Mouse (Mus musculus): ENCODE results near the gene Tut1.
"Not testable (repeated sequence)": the region's sequence is repeated elsewhere in the genome, so short reads cannot be mapped to it uniquely, and the experiment has no call there.

The Tut1 gene

DNA sequence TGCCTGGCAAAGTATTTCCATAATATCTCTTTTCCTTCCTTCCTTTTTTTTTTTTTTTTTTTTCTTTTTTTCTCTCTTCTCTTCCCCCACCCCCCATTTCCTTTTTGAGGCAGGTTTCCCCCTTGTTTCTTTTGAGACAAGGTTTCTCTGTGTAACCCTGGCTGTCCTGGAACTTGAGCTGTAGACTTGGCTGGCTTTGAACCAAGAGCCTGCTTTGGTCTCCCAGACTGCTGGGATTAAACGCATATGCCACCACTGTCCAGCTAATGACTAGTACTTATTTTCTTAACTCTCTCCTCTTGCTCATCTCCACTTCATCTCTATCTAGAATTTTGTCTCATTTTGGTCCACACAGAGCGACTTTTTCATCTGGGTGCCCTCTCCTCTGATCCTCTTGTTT is 10.6 kb upstream of the Tut1 start:
- DNase-seq (ENCODE audit: low spot score): no peak

DNA sequence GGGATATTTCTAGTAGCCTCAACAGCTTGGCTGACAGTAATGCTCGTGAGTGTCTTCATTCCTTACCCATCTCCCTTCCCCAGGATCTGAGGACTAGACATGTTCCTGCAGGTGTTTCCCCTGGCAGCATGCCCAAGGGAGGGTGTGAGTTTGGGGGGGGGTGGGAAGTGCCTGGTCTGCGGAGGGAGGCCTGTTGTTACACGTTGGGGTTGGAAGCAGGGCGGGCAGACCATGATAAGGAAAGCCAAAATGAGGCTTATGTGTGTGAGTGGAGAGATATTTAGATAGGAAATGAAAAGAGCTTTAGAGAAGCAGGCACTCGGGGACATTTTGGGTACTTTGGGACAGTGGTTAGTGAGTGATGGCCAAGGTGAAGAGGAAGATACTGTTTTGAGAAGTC is 9.6 kb upstream of the Tut1 start:
- DNase-seq (ENCODE audit: low spot score): no peak

DNA sequence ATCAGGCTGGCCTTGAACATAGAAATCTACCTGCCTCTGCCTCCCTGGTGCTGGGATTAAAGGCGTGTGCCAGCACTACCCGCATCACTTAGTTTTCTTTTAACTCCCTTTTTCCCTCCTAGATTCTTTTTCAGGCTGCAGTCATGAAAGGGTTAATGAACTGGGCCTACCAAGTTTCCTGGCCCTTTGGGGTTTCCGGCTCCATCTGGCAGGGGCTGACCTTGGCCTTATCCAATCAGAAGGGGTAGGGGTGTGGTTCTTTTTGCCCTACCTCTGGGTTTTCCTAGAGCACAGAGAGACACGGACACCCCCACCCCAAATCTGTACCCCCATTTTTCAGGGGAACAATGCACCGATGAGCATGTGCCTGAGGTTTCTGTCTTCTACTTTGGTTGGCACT is 8.9 kb upstream of the Tut1 start:
- peak; percentile 66 for DNase-seq (ENCODE audit: low spot score)

DNA sequence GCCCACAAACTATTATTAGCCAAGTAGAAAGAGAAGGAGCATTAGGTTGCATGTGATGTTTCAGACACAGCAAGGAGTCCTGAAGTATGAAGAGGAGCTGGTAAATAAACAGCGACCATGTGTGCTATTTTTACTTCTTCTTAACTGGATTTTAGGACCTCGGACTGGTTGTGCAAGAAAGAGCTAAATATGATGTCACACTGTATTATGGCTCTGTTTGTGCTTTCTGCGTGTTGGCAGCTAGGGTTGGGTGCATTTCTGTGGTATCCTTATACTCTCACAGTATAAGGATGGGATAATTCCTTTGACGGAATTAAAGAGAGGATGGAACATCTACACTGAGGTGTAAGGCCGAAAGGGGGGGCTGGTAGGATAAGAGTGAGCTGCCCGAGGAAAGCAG is 8.4 kb upstream of the Tut1 start:
- no peak for DNase-seq (ENCODE audit: low spot score)

DNA sequence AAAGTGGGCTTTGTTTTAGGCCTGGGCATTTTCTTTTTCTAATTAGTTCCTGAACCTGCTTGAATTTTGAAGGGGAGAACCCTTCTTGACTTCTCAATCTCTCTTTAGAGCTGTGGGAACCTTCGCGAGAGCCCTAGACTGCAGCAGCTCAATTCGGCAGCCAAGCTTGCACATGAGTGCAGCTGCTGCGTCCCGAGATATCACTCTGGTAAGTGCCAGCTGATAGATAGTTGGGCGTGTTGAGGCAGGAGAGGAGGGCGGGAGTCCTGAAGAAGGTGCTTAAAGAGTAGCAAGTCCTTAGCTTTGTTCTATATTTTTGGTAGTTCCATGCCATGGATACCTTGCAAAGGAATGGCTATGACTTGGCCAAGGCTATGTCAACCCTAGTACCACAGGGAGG is 6.7 kb upstream of the Tut1 start:
- DNase-seq (ENCODE audit: low spot score): no peak

DNA sequence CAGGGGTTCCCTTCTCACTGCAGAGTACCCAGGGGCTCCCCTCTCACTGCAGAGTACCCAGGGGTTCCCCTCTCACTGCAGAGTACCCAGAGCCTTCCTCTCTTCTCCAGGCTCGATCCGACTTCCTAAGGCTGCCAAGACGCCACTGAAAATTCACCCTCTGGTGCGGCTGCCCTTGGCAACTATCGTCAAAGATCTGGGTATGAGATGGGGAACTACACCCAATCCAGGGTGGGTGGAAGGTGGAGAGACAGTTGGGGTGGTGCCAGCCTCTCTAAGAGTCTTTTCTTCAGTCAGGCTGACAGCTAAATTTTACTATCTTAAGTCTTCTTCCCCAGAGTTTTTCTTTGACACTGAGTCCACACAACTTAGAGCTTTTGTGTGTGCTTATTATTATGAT is 3.5 kb upstream of the Tut1 start:
- DNase-seq (ENCODE audit: low spot score): no peak

DNA sequence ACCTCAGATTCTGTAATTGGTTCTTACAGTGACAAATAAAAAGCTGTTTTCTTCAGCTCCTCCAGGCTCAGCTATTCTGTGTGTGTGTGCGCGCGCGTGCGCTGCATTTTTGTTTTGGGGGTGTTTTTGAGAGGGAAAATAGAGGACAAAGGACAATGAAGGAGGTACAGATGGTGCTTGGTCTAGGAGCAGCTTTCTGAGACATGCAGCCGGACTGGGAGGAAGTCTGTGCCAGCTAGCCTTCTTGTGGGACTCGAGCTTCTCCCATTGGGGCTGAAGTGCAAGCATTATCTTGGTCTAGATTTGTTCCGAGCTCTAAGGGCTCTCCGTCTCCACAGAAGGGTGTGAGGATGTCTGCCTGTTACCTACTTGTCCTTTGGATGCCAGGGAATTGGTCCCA is 1.4 kb upstream of the Tut1 start:
- no peak for DNase-seq (ENCODE audit: low spot score)

DNA sequence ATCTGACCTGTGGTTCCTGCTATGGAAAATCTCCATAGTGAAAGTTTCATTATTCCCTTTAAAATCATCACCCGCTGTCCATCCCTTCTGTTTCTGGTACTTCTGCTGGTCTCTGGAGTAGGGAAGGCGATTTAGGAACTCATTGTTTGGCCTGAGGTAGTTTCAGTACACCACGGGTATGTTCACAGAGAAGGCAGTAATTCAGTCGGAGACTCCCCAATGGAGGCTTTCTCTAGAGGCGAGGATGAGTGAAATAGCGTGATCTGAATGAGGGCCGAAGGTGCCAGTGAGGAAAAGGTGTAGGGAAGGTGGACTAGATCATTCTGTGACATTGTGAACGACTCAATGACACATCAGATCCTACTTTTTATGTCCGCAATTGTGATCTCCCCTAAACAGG is 524 bp downstream of the Tut1 start:
- DNase-seq (ENCODE audit: low spot score): no peak

DNA sequence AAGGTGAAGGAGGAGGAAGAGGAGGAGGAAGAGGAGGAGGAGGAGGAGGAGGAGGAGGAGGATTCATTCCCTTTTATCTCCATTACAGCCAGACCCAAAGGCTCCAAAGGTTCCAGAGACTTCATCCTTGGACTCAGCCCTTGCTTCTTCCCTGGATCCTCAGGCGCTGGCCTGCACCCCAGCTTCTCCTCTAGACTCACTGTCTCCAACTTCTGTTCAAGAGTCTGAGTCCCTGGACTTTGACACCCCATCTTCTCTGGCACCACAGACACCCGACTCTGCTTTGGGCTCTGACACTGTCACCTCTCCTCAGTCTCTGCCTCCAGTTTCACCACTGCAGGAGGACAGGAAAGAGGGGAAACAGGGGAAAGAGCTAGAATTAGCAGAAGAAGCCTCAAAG is 8.6 kb downstream of the Tut1 start:
- no peak for DNase-seq (ENCODE audit: low spot score)

DNA sequence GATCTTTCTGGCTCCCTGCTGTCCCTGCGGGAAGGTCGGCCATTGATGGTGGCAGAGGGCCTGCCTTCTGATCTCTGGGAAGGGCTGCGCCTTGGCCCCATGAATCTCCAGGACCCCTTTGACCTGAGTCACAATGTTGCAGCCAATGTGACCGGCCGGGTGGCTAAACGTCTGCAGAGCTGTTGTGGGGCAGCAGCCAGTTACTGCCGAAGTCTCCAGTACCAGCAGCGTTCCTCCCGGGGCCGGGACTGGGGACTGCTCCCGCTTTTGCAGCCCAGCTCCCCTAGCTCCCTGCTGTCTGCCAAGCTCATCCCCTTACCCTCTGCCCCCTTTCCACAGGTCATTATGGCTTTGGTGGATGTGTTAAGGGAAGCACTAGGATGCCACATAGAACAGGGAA is 11.4 kb downstream of the Tut1 start:
- no peak for DNase-seq (ENCODE audit: low spot score)

DNA sequence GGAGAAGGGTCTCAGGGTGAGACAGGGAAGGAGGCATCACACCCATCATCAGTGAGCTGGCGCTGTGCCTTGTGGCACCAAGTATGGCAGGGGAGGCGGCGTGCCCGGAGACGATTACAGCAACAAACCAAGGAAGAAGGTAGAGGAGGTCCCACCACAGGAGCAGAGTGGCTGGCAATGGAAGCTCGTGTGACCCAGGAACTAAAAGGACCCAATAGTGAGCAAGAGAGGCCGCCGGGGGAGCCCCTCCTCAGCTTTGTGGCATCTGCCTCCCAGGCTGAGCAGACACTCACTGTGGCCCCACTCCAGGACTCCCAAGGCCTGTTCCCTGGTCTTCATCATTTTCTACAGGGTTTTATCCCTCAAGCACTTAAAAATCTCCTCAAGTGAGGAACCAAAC is 12.1 kb downstream of the Tut1 start:
- DNase-seq (ENCODE audit: low spot score): no peak

DNA sequence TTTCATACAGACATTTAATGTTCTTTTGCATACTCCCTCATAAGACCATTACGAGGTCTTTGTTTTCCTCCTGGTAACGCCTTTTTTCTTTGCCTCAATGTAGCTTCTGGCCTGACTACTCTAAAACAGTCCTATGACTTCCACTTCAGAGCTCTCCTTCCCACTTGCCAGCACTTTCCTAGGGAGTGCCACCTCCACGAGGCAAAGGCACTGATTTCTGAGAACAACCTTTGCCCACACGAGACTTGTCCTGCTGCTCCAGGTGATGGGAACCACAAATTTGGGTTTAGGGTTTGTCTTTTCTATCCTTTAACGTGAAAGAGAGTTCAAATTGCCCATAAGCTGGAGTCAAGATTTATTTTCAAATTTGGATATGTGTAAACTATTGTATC is 12.5 kb downstream of the Tut1 start:
- peak; percentile 59 for DNase-seq (ENCODE audit: low spot score)

DNA sequence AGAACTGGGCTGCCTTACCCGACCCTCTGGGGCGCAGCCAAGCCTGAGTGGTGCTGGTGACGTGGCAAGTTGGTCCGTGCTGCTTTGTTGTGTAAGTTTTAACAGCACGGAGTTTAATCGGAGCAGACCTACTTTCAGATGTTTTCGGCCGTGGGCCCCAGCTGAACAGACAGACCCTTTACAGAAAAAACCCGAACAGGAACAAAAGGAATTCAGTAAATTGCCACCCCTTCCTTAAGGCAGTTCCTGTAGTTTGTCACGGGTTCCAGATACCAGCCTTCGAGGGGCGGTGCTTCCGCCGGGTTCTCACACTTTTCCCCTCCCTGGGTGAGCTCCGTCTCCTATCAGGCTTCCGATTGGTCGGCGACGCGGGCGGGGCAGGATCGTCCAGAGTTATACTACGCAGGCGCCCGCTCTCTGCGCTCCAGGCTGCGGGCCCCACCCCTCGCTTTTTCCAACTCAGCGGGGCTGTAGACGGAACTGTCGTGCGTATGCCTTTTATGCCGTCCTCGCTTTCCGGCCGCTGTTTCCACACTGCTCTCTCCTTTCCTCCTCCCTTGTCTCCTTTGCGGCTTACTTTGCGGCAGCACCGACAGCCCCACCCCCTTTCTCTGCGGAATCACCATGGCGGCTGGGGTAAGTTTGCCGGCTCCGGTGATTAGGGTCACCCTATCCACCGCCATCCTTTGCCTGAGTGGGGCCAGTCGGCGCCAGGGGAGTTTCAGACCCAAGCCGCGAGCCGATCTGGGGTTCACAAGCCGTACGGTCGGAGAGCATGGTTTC is 13.1 kb downstream of the Tut1 start, which contains the start of gene Eef1g:
Gene Eef1g, plus strand, starts transcription at position 452 of the 783 bp plus-strand sequence.
- DNase-seq (ENCODE audit: low spot score): peak; percentile 100

DNA sequence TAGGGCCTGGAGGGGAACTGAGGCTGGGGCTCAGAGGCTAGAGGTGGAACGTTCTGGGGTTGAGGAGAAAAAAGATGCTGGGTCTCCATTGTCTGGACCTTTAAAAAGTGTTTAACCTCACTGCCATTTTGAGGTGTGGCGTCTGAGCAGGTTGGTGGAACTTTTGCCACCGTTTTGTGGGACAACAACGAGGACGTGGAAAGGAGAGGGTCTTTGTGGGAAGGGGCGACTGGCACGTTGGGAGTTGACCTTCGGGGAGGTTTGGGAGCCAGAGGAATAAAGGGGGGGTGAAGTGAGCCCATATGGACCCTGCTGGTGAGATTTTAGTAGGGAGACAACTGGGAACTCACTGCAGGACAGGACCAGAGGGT is 13.7 kb downstream of the Tut1 start:
- DNase-seq (ENCODE audit: low spot score): no peak

DNA sequence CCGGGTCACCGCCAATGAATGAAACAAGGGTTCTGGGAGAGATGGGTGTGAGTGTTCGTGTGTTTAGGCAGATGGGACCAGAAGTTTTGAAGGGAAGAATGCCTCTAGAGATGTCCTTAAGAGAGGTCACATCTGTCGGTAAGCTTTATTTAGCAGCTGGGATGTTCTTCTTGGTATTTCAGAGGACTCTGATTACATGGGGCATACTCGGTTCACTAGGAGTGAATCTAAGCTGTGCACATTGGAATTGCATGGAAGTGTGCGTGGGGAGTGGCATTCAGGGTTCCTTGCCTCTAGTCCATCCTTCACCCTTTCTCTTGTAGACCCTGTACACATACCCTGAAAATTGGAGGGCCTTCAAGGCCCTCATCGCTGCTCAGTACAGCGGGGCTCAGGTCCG is 14.2 kb downstream of the Tut1 start:
- DNase-seq (ENCODE audit: low spot score): no peak

DNA sequence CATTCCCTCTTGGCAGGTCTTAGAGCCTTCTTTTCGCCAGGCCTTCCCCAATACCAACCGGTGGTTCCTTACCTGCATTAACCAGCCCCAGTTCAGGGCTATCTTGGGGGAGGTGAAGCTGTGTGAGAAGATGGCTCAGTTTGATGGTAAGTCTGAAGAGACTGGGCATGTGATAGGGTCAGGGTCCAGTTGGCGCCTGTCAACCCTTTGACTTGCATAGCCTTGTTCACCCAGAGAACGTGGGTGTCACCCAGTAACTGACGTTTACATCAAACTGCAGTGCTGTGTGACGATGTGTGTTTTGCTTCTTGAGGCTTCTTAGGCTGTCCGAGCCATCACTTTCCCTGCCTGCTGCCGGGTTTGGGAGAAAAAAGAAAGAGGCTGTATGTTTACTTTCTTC is 18.8 kb downstream of the Tut1 start:
- not testable (repeated sequence) for DNase-seq (ENCODE audit: low spot score)

DNA sequence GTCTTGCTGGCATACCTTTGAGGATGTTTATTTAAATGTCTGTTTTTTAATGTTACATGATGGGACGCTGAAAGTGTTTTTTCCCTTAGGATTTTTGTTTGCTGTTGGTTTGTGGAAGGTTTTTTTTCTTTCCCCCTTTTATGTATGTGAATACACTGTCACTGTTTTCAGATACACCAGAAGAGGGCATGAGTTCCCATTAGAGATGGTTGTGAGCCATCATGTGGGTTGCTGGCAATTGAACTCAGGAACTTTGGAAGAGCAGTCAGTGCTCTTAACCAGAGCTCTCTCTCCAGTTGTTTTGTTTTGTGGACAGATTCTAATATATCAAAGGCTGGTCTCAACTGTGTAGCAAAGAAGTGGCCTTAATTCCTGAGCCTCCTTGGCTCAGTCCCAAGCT is 21.0 kb downstream of the Tut1 start:
- no peak for DNase-seq (ENCODE audit: low spot score)

DNA sequence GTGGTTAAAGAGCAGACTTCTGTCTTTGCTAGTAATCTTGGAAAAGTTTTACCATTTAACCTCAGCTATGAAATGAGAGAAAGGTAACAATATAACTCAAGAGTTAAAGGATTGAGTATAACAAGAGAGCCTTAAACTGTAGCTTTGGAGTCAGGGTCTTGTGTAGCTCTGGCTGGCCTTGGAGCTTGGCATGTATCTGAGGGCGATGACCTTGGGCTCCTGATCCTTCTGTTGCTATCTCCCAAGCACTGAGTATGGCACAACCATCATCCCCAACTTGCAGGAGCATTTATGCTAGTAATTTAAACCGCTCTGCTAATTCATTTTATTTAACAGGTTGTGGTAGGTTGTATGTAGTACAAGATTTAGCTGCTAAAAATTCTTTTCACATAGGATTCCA is 21.8 kb downstream of the Tut1 start:
- no peak for DNase-seq (ENCODE audit: low spot score)

DNA sequence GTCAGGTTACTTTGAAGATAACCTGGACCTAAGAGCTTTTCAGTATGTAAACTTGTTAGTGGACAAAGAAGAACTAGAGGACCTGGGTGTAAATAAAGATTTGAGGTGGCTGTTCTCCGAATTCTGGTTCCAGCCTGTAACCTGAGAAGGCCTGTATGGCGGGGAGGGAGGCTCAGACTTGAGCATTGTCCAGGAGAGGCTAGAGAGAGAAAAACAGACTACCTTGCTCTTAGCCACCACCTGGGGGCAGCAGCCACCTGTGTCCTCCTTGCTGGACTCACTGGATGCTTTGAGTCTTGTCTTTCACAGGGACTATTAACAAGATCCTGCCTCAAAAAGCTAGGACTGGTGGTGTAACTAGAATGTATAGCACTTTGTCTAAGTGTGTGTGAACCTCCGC is 22.9 kb downstream of the Tut1 start:
- DNase-seq (ENCODE audit: low spot score): peak; percentile 73

DNA sequence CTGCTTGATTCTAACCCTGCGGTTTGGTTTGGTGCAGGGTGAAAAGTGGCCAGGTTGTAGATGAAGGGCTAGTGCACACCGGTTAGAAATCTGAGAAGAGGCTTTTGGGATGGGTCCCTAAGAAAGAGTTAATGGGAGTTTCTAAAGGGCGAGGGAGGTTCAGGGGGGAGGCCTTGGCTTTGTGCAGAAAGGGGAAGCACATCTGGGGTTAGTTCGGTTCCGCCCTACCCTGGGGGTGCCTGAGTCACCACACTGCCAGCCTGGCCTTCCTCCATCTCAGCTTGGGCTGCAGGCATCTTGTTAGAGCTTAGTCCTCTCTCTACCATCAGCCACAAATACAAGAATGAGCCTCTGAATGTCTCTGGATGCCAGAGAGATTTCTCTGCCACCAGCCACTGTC is 27.1 kb downstream of the Tut1 start:
- DNase-seq (ENCODE audit: low spot score): peak; percentile 44

DNA sequence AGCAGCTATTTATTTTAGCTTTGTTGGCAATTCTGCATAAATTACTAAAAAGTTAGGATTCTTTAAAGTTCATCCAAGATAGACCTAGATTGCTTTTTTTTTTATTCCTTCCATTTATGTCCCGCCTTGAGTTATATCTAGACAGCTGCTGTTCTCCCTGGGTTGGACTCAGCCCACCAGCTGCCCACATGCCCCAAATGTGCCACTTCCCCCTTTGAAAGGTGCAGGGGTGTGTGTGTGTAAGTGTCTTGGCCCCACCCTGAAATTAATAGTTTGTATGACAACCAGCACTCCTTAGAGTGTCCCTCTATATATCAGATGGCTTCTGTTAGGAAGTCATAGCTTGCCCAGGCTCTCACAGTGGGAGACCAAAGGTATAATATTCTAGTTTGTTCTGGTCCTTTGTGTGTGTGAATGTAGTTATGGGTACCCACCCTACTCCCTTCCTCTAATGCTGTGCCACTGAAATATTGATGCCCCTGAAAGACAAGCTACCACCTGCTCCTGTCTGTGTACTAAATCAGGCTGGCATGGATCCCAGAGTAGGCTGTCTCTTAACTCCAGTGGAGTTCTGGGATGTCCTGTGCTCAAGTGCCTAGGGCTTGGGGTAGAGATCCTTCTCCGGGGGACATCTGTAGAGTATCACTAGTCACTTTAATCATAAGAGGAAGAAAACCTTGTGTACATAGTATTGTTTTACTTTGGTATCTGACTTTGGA is 28.0 kb downstream of the Tut1 start:
- no peak for DNase-seq (ENCODE audit: low spot score)

DNA sequence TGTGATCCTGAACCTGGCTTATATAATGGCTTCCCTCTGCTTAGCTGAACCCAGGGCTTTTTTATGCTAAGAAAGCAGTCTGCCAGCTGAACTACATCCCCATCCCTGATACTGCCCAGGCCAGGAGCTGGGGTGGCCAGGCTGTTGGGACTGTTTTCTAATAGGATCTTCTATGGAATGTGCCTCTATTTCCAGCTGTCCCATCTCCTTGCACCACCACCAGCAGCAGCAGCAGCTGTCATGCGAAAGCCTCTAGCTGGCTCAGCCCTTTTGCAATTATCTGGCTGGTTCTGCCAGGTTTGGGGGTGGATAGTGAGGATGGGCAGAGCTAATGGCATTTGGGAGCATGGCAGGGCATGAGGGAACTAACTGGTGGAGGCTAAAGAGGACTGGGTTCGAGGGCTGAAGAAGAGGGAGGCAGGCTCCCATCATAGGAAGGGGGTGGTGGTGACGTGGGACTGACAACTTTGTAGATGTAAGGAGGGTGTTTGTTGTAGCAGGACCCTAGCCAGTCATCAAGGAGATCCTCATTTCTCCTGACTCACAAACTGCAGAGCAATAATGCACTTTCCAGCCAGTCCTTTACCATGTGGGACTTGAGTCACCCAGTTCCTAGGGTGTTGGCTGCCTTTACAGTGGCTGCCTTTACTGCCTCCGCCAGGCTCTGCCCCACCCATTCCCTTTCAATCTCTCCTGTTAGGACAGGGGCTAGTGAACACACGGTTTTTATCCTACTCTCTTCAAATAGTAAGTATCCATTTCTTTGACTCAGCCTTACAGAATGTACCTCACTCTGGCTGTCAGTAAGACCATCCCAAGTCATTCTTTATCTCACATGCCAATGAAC is 28.9 kb downstream of the Tut1 start:
- no peak for DNase-seq (ENCODE audit: low spot score)

DNA sequence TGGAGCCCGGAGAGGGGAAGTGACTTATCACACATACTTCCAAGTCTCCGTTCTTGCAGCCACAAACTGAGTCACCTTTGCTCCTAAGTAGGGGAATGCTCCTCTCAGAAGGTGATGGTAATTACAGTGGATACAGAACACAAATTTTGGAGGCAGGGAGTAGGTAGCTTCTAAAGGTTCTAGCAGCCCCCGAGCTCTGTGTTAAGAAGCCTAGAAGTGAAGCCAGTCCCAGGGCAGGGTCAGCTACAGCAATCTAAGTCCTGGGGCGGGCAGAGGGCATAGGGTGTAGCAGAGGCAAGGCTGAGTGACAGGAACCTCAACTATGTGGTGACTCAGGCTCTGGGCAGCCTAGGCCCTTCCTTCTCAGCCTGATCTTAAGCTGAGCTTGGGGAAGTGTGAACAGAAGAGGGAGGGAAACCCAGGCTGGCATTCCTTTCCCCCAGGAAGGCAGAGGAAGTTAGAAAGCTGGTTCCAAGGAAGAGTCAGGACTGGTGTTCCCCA is 29.6 kb downstream of the Tut1 start:
- DNase-seq (ENCODE audit: low spot score): peak; percentile 79

Data from lung, postnatal 25 days (tissue).